Mouse (Mus musculus) cerebellum, postnatal 14 days (tissue): Measurements from ENCODE around the gene Psmd2.
"Not testable (repeated sequence)": the region's sequence is repeated elsewhere in the genome, so short reads cannot be mapped to it uniquely, and the experiment has no call there.

ENCODE experiments used
- DNase-seq, 2 experiments: peaks; one replicate each; pipeline ENCODE4 v3.0.0; 2021; ENCODE audit warnings: mixed read lengths in 2 of 2

Psmd2 gene

DNA sequence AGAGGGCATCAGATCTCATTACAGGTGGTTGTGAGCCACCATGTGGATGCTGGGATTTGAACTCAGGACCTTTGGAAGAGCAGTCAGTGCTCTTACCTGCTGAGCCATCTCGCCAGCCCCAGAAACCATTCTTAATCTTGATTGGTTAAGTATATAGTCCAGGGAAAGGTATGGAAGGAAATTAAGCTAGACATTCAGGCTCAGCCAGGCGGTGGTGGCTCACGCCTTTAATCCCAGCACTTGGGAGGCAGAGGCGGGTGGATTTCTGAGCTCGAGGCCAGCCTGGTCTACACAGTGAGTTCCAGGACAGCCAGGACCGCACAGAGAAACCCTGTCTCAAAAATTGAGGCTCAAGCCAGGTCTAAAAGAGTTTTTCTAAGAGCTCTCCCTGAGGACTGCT, 16.6 kb downstream of the Psmd2 start, which contains the start of gene Eif4g1:
Gene Eif4g1 (plus strand): TSS at position 301 of the 400 bp plus-strand sequence.
- DNase-seq = not testable (repeated sequence)

DNA sequence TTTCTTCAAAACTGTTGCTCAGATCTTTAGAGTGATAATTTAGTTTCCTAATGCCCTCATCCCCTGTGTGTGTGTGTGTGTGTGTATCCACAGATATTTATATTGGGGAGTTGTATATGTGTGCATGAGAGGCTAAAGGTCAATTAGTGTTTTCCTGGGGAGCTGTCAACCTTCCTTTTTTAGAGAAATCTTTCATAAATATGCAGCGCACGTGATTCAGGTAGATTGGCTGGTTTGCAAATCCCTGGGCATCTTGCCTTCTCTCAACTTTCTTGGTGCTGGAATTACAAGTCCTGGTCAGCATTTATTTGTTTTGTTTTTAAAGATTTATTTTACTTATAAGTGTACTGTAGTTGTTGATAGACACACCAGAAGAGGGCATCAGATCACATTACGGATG, 18.8 kb downstream of the Psmd2 start:
- no peak for DNase-seq

DNA sequence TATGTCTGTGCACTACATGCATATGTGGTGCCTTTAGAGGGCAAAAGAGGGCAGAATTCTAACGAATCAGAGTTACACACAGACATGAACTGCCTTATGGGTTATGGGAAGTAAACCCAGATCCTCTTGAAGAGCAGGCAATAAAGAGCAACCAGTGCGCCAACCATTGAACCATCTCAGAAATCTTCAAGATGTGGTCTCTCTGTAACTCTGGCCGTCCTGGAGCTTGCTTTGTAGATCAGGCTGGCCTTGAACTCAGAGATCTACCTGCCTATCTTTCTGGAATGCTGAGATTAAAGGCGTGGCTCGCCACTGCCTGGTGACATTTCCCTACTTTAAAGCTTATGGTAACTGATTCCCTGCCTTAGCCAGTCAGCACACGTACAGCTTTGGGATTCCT, 20.4 kb downstream of the Psmd2 start:
- DNase-seq = no peak

DNA sequence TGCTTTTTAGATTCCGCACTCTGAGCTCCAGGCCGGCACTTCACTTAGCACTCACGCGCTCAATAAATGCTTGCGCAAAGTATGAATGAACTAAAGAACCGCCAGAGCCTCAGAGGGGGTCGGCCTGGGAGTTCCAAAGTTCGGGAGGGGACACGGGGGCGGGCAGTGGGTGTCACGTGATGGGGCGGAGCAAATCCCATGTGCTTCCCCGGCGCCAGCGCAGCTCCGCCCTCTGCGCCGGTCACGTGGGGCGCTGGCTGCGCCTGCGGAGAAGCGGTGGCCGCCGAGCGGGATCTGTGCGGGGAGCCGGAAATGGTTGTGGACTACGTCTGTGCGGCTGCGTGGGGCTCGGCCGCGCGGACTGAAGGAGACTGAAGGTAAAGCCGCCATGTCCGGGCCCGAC, 21.0 kb downstream of the Psmd2 start:
- DNase-seq = peak; percentile 97 to 98

DNA sequence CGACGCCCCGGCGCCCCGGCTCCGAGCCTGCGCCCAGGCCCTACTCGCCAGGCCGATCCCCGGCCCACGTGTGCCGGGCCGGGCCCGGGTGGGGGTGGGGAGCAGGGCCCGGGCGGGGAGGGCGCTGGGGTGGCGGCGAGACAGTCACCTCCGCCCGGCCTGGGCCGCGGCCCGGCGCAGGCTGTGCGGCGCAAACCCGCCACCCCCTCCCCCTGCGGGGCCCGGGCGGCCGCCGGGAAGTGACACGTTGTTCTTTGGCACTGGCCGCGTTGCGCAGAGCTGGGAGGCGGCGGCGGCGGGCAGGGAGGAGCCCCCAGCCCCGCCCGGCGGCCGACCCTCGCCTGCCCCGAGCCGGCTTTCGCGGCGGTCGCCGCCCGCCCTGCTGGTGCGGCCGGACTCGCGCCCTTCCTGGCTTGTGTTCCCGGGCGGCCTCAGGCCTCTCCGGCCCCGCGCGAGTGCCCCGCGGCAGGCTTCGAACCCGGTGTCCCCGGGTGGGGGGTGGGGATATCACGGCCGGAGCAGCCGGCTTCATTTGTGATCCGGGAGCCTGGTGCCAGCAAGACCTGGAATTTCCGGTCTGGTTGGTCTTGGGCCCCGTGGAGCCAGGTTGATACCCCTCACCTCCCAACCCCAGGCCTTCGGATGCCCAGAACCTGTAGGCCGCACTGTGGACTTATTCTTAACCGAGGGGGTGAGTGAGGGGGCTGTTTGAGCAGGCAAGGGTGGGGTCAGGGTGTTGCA, 21.7 kb downstream of the Psmd2 start:
- DNase-seq = peak; percentile 71 to 75

DNA sequence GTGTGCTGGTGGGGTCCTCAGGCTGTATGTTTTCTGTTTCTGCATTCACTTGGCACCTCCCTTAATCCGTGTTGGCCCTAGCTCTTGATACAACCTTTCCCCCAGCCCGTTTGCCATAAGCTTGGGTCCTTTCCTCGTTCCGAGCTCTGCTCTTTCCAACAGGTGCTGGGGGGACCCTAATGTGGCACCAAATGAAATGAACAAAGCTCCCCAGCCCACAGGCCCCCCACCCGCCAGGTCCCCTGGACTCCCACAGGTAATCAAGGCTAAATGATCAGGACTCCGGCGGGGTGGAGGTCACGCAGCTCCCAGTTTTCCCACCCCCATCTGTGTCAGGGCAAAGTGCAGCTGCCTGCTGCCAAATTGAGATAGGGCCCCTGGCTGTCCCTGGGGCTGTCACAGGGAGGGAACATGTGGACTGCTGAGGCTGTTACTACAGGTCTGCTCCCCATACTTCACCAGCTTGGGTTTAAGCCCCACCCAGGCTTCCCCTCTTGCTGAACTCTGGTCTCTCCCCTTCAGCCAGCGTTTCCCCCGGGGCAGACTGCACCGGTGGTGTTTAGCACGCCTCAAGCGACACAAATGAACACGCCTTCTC, 22.4 kb downstream of the Psmd2 start:
- peak; percentile 32 to 33 for DNase-seq

DNA sequence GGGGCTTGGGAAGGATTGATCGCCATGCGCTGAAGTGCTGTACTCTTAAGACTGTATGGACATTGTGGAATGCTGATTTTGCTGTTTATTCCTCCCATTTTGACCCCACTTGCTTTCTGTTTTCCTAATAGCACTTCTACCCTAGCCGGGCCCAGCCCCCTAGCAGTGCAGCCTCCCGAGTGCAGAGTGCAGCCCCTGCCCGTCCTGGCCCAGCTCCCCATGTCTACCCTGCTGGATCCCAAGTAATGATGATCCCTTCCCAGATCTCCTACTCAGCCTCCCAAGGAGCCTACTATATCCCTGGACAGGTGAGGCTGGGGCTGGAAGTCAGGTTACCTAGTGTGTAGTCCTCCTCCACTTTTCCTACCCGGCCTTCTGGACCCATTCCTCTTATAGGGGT, 23.8 kb downstream of the Psmd2 start:
- DNase-seq = no peak

DNA sequence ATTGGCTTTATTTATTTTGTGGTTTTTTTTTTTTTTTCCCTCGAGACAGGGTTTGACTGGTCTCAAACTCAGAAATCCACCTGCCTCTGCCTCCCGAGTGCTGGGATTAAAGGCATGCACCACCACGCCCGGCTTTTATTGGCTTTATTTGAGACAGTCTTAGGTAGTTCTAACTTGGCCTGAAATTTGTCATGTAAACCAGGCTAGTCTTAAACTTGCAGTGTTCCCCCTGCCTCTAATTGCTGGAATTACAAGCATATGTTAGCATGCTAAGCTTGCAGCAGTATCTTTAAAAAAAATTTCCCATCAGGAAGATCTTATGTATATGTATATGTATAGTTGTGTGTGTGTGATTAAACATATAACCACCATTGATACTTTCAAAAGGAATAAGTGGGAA, 25.2 kb downstream of the Psmd2 start:
- no peak for DNase-seq

DNA sequence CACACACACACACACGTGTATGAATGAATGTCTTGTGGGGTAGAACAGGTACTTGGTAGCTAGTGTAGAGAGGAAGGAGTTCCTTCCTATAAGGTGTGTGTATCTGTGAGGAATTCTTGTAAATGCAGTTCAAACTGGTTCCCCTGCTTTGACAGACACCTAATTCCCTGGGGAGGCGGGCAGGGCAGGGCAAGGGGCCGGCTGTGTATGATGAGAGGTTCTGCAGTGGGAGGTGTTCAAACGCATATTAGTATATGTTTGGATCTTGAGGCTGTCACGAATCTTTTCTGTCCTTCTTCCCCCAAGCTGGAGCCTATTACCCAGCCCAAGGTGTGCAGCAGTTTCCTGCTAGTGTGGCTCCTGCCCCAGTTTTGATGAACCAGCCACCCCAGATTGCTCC, 25.9 kb downstream of the Psmd2 start:
- no peak for DNase-seq

DNA sequence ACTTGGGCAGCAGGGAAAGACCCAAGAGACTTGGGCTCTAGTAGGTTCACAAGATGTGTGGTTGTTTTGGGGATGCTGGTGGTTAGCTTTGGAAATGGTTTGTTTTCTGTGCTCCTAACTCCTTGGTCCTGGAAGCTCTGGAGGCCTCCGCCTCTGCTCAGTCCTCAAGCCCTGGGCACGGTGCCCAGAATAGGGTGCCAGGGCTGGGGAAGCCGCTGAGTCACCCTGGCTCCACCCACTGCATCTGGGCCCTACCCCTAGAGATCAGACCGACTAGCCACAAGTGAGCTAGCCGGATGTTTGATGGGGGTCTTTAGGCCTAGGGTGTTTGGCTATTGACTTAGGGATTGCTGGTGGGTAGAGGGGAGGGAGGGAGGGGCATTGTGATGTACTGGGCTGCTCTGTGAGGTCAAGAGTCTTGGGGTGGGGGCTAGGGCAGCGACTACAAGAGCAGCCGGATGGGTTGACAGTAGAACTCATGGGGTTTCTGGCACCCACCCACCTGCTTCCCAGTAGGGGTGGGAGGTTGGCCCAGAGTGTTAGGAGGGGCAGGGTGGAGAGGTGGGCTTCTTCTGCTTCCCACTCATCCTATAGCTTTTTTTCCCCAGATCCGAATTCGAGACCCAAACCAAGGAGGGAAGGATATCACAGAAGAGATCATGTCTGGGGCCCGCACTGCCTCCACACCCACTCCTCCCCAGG, 26.7 kb downstream of the Psmd2 start:
- DNase-seq = peak; percentile 74 to 76

DNA sequence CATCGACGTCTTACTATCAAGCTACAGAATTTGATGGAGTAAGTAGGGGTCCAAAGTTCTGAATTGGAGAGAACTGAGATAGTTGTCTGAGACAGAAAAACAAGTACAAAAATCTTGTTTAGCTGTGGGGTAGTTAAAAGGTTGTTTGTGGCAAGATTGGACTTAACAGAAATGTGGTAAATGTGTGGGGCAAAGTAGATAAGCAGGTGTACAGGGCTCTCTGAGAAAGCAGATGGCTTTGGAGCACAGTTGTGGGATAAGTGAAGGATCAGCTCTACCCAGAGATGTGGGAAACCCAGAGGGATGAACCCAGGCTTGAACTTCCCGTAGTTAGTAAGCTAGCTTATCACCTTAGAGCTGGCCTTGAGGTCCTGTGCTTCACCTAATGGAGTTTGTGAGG, 39.3 kb downstream of the Psmd2 start:
- DNase-seq = no peak

DNA sequence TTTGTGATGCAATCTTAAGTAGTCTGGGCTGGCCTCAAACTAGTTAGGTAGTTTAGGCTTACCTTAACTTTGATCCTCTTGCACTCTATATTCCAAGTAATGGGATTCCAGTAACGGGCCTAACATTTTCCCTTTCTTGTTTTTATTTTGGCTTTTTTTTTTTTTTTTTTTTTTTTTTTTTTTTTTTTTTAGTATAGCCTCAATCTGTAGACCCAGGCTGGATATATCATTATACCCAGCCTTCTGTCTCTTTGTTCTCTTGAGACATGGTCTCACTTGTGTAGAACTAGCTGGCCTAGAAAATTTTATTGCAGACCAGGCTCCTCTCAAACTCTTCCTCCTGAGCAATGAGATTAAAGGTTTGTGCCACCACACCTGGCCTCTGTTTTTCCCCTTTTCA, 40.2 kb downstream of the Psmd2 start:
- DNase-seq = no peak

DNA sequence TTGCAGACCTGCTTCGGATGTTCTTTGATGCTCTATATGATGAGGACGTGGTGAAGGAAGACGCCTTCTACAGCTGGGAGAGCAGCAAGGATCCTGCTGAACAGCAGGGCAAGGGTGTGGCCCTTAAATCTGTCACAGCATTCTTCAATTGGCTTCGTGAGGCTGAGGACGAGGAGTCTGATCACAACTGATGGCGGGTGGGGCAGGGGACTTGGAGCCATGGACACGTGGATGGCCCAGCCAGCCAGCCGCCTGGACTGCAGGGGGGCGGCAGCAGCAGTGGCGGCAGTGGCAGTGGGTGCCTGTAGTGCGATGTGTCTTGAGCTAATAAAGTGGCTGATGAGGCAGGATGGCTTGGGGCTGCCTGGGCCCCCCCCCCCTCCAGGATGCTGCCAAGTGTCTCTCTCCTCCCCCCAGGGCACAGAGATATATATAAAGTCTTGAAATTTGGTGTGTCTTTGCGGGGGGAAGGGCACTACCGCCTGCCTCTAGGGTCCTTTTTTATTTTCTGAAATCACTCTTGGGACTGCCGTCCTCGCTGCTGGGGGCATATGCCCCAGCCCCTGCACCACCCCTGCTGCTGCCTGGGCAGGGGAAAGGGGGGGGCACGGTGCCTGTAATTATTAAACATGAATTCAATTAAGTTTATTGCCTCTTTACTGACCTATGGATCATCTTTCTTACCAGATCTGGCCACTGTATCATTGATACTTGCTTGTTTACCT, 41.0 kb downstream of the Psmd2 start:
- DNase-seq = peak in 1 of 2 experiments; percentile 44

DNA sequence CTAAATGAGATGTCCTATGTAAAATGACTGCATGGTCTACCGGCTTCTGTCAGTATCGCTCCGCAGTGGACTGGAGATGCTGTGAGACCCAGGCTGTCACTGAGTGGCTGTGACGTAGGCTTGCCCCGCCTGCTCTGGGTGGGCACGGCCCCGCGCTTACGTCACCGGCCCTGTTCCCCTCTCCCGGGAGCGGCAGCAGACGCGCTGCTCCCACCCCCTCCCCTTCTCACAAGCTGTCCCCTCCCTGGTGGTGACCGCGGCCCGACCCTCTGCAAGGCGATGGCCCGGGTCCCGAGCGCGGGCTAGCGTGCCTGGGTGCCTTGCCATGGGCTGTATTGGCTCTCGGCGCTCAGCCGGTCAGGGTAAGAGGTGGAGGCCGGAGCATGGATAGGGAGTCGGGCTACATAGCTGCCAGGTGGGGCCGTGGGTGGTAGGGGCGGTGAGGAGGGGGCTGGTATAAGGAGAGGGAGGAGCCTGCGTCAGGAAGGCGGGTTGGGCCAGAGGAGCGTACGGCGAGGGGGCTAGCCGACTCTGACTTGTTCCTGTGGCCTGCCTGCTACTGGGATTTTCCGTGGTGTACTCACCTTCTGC, 41.8 kb downstream of the Psmd2 start, which contains the start of gene Fam131a:
Gene Fam131a (plus strand): TSS at position 131 of the 591 bp plus-strand sequence.
- DNase-seq = peak; percentile 95 to 99

DNA sequence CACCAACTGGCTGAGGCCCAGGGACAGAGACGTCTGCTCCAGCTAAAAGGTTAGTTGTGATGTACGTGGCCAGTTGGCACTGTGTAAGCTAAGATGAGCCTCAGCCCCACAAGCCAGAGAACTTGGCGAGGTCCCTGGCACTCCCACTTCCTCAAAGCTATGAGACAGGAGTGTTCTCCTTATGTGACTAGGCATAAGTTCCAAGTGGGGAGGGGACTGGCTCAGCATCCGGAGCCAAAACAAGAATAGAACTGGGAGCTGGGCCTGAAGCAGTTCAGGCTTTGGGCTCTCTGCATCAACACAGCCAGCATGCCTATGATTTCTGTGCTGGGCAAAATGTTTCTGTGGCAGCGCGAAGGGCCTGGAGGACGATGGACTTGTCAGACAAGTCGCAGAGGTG, 43.3 kb downstream of the Psmd2 start:
- peak; percentile 78 to 86 for DNase-seq

DNA sequence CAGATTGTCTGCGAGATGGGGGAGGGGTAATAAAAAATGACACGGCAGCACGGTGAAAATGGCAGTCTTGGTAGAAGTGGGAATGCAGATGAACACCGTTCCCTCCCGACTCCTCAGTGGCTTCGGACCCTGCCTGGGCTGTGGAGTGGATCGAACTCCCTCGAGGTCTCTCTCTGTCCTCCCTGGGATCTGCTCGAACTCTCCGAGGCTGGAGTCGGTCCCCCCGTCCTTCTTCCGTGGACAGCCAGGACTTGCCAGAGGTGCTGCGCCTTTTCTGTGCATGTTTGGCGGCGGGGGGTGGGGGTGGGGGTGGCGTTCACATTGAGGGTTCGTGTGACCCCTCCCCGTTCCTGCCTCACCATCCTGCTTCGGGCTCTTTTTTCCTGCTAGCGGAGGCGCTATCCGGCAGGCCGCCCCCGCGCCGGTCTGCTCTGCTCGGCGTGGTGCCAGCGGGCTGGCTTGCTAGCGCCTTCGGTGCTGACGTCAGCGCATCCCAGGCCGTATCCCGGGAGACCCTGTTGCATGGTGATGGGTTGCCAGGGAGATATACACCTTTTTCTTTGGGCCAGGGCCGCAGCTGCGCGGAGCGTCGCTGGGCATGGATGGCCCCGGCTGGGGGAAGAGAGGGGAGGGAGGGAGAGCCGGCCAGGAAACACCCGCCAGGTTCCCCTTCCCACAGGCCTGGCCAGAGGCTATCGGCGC, 44.3 kb downstream of the Psmd2 start:
- peak; percentile 96 to 97 for DNase-seq

DNA sequence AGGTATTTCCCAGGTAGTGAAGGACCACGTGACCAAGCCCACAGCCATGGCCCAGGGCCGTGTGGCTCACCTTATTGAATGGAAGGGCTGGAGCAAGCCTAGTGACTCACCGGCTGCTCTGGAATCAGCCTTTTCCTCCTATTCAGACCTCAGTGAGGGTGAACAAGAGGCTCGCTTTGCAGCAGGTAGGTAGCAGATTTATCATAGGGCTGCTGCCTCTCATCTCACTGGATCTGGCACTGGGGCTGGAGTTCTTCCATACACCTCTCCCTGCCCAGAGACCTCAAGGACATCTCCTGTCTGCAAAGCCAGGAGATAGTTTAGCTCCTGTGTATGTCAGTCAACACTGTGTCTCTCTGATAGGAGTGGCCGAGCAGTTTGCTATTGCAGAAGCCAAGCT, 47.8 kb downstream of the Psmd2 start:
- DNase-seq = peak in 1 of 2 experiments; percentile 4

DNA sequence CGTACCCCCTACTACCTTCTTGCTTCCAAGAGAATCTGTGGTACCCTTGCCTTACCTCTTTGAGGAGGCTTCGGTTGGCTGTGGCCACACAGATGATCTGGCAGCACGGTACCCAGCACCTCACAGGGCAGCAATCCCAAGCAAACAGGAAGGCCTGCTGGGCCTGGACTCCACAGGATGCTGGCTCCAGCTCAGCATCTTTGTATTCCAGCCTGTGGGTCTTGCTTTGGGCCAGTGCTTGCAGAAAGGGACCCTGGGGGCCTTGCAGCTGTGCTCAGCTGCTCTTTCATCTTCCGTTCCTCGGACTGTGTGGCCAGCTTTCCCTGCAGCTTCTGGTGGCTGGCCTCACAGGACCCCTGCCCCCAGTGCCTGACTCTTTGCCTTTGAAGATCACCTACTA, 48.6 kb downstream of the Psmd2 start:
- peak; percentile 70 to 77 for DNase-seq

DNA sequence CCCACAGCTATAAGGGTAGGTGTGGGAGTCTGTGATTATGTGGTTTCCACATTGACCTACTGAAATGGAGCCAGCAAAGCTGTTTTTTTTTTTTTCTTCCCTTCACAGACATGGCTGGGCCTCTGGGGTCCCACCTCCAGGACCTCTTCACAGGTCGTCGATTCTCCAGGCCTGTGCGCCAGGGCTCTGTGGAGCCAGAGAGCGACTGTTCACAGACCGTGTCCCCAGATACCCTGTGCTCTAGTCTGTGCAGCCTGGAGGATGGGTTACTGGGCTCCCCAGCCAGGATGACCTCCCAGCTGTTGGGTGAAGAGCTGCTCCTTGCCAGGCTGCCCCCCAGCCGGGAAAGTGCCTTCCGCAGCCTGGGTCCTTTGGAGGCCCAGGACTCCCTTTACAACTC, 49.9 kb downstream of the Psmd2 start:
- peak in 1 of 2 experiments; percentile 20 for DNase-seq

DNA sequence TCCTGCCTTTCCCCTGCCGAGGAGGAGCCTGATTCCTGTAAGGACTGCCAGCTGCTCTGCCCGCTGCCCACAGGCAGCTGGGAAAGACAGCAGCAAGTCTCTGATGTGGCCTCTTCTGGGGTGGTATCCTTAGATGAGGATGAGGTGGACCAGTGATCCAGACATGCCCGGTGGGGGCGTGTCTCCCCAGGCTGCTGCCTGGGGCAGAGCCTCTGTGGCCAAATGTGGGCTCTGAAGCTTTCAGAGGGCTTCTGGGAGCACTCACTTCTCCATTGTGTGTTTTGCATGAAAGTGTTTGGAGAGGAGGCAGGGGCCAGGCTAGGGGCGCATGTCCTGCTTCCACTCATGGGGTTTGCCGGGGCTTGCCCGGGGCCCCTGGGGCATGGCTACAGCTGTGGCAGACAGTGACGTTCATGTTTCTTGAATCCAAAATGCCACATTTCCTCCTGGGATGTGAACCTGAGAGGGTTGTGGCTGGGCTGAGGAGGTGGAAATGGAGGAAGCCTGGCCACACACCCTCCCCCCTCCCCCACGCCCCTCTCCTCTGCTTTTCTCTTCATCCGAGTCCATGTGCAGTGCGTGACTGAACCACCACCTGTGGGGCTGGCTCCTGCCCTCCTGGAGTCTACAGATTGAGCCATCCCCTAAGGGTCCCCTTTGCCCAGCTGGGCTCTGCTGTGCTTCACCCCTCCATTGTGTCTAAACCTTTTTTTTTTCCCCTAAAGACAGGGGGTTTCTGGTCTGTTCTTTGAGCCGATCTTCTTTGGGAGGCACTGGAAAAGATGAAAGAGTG, 50.5 kb downstream of the Psmd2 start:
- DNase-seq = peak in 1 of 2 experiments; percentile 28

DNA sequence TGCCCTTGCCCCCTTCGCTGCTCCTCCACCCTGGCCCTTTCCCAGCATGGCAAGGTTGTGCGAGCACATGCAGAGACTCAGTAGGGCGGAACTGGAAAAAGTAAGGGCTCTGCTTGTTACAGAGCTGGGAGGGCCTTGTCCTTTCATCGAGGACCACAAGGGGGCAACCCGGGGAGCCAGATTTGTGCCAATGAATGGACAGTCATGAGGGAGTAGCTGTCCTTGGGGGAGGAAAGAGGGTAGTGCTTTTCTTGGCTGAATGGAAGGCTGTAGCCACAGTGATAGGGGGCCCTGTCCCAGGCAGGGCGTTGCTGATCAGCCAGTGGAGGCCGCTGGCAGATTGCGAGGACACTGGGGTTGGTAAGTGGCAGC, 51.1 kb downstream of the Psmd2 start:
- peak; percentile 72 to 82 for DNase-seq
